Mouse (Mus musculus) liver, embryonic 16.5 days (tissue): ENCODE results near the gene Ncbp2. TPM values are rescaled to one million over a fixed set of nuclear protein-coding genes. Genes with fewer than 3 reads are reported as not detected.
"Not testable (repeated sequence)": the region's sequence is repeated elsewhere in the genome, so short reads cannot be mapped to it uniquely, and the experiment has no call there.

Experiments used
- ATAC-seq: fragments of 200-750 bp; cut with Nextera tagmentation; 2 replicates; pipeline ENCODE4 v1.8.0; 2017; ENCODE audit warnings: low read depth, mild to moderate bottlenecking, moderate number of reproducible peaks, moderate library complexity
- H3K27ac ChIP-seq: fragments of 300-500 bp; sonication (generic); 2 replicates; pipeline ENCODE4 v1.5.1; 2014; ENCODE audit warnings: mild to moderate bottlenecking, low read length
- H3K27me3 ChIP-seq: fragments of 300-500 bp; sonication (generic); 2 replicates; pipeline ENCODE4 v1.6.1; 2014; ENCODE audit warnings: low read depth, low read length, mixed read lengths; ENCODE audit not compliant: control insufficient read depth, insufficient read depth
- H3K36me3 ChIP-seq: fragments of 300-500 bp; sonication (generic); 2 replicates; pipeline ENCODE4 v1.6.1; 2014; ENCODE audit warnings: mild to moderate bottlenecking; ENCODE audit not compliant: control insufficient read depth, insufficient read depth
- H3K4me1 ChIP-seq: fragments of 300-500 bp; sonication (generic); 2 replicates; pipeline ENCODE4 v1.6.1; 2014; ENCODE audit warnings: low read depth, low read length, mixed read lengths; ENCODE audit not compliant: control insufficient read depth
- H3K4me2 ChIP-seq: fragments of 300-500 bp; sonication (generic); 2 replicates; pipeline ENCODE4 v1.6.1; 2014; ENCODE audit warnings: low read depth, low read length, mixed read lengths
- H3K4me3 ChIP-seq: fragments of 300-500 bp; sonication (generic); 2 replicates; pipeline ENCODE4 v1.5.1; 2014; ENCODE audit warnings: low read depth, mild to moderate bottlenecking, low read length
- H3K9ac ChIP-seq: fragments of 300-500 bp; sonication (generic); 2 replicates; pipeline ENCODE4 v1.6.1; 2014; ENCODE audit warnings: low read depth, low read length
- H3K9me3 ChIP-seq: fragments of 300-500 bp; sonication (generic); replicated peaks from 2 replicates; pipeline ENCODE4 v1.6.1; 2016; ENCODE audit warnings: low read length; ENCODE audit not compliant: control insufficient read depth
- WGBS: fragments of 180-500 bp; shearing (Covaris S2); extraction: QIAGEN DNeasy Blood & Tissue Kit; methylation state at CpG from one replicate; pipeline ENCODE4 v1.1.7; 2014; ENCODE audit not compliant: insufficient replicate concordance; 5-methylcytosine and 5-hydroxymethylcytosine counted together
- polyA plus RNA-seq: library from polyadenylated mRNA; unstranded; fragments of >200 nt; fragmentation: Nextera tagmentation; extraction: Ambion mirVana; gene quantifications from 2 replicates; pipeline ENCODE4 v1.2.1, GENCODE M21; 2015

Gene Ncbp2
- polyA plus RNA-seq, 1 experiment from 2014 or later: 25.8 TPM

DNA sequence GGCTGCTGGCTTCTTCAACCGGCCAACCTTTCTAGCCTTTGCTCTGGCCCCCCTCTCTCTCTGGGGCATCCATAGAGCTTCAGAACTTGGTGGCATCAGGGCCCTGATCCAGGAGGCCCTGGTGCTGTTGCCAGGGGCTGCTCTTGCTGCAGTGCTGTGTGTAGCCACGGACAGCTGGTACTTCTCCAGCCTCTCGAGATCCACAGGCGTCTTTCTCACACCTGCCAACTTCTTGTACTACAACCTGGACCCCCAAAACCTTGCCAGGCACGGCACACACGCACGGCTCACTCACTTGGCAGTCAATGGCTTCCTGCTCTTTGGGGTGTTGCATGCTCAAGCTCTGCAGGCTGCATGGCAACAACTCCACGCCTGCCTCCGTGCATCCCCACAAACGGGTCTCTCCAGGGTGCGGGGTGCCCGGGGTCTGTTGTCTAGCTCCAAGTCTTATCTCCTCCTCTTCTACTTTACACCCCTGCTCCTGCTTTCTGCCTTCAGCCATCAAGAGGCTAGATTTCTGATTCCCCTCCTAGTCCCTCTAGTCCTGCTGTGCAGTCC lies 3.5 kb upstream of the Ncbp2 start:
- 75% methylated on average over 12 of the region's 12 CpGs for WGBS
- H3K9ac ChIP-seq: no peak overlapping the region
- H3K27ac ChIP-seq: no peak overlapping the region
- H3K36me3 ChIP-seq: no peaks in the 10 kb centered on the region
- no peaks in the 10 kb centered on the region for H3K27me3 ChIP-seq
- H3K9me3 ChIP-seq: no peaks in the 10 kb centered on the region
- no peak overlapping the region for H3K4me2 ChIP-seq
- ATAC-seq: no peak
- H3K4me3 ChIP-seq: no peak overlapping the region
- H3K4me1 ChIP-seq: peaks cover 26% of the 10 kb centered on the region

DNA sequence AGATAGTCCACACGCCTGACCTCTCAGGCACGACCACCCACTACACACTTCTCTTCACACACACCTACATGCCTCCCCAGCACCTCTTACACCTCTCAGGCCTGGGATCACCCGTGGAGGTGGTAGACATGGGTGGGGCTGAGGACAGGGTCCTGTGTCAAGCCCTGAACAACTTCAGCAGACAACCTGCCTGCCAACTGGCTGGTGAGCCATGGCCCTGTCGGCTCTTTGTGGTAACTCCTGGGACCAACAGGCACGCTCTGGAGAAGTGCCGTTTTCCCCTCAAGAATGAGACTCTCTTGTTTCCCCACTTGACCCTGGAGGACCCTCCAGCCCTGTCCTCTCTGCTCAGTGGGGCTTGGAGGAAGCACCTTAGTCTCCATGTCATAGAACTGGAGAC lies 2.9 kb upstream of the Ncbp2 start:
- H3K4me3 ChIP-seq: no peak overlapping the region
- H3K9ac ChIP-seq: no peak overlapping the region
- ATAC-seq: no peak
- H3K4me2 ChIP-seq: no peak overlapping the region
- WGBS: 72% methylated on average over 6 of the region's 6 CpGs
- H3K27me3 ChIP-seq: no peaks in the 10 kb centered on the region
- H3K4me1 ChIP-seq: peaks cover 26% of the 10 kb centered on the region
- no peaks in the 10 kb centered on the region for H3K9me3 ChIP-seq
- H3K36me3 ChIP-seq: no peaks in the 10 kb centered on the region; the same call in 1 of the 2 replicates
- no peak overlapping the region for H3K27ac ChIP-seq

DNA sequence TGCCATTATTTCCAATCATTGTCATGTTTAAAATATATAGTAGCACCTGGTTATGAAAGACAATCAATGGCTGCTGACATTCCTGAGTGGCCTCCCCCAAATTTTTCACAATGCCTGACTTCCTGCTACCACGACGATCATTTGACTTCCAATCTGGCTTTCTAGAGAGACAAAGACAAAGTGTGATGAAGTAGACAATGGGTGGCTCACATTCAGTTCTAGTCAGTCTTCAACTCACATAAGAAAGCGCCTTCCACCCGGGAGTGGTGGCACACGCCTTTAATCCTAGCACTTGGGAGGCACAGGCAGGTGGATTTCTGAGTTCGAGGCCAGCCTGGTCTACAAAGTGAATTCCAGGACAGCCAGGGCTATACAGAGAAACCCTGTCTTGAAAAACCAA lies 2.3 kb upstream of the Ncbp2 start:
- H3K27me3 ChIP-seq, ATAC-seq, H3K9me3 ChIP-seq, H3K4me3 ChIP-seq, H3K9ac ChIP-seq, H3K4me2 ChIP-seq, H3K36me3 ChIP-seq, H3K27ac ChIP-seq: not testable (repeated sequence)
- H3K4me1 ChIP-seq: peaks cover 26% of the 10 kb centered on the region
- WGBS: 69% methylated on average over 6 of the region's 6 CpGs

GRCm38 (mm10) chr16:31947333-31947732 lies 980 bp upstream of the Ncbp2 start:
- peak overlapping the region; percentile 91 for H3K4me2 ChIP-seq
- H3K9ac ChIP-seq: peak overlapping the region; percentile 80
- peak overlapping the region; percentile 91 for H3K4me3 ChIP-seq
- H3K4me1 ChIP-seq: peaks cover 26% of the 10 kb centered on the region
- H3K27ac ChIP-seq: peak overlapping the region; percentile 74
- WGBS: 7% methylated on average over 8 of the region's 8 CpGs
- H3K9me3 ChIP-seq: no peaks in the 10 kb centered on the region
- no peak for ATAC-seq
- no peaks in the 10 kb centered on the region for H3K27me3 ChIP-seq
- H3K36me3 ChIP-seq: peaks cover 2% of the 10 kb centered on the region; the same call in 1 of the 2 replicates

DNA sequence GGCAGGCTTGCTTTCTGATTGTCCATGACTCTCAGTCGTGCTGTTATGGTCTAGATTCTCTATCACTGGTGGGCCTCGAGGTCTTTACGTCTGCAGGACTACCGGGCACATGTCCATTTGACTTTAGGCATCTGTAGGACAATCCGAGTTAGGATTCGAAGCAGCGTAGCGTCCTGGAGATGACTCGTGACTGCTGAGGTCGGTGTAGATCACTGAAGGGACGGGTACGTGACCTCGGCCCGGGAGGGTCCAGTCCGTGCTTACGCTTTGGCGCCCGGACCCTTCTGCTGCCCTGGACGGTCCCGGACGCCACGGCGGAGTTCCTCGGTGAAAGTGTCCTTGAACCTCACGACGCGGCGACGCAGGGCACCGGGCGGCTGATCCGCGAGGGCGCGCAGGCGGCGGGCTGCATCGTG lies 404 bp upstream of the Ncbp2 start:
- no peak; the same call in 1 of the 2 replicates for ATAC-seq
- under 1% methylated on average over 37 of the region's 38 CpGs for WGBS

GRCm38 (mm10) chr16:31963224-31963623 lies 14.9 kb downstream of the Ncbp2 start:
- H3K4me1 ChIP-seq: no peaks in the 10 kb centered on the region
- no peak overlapping the region for H3K27ac ChIP-seq
- WGBS: 79% methylated on average over 7 of the region's 7 CpGs
- no peaks in the 10 kb centered on the region for H3K9me3 ChIP-seq
- no peaks in the 10 kb centered on the region for H3K27me3 ChIP-seq
- ATAC-seq: no peak
- no peak overlapping the region for H3K4me3 ChIP-seq
- H3K9ac ChIP-seq: no peak overlapping the region
- H3K4me2 ChIP-seq: no peak overlapping the region
- H3K36me3 ChIP-seq: peaks cover 4% of the 10 kb centered on the region; the same call in 1 of the 2 replicates

More for the DNA sequence above, 404 bp upstream of the Ncbp2 start:
- H3K27ac ChIP-seq: peak overlapping the region; percentile 74
- peak overlapping the region; percentile 80 for H3K9ac ChIP-seq
- H3K4me1 ChIP-seq: peaks cover 26% of the 10 kb centered on the region
- peaks cover 2% of the 10 kb centered on the region; the same call in 1 of the 2 replicates for H3K36me3 ChIP-seq
- H3K4me2 ChIP-seq: peak overlapping the region; percentile 91
- H3K4me3 ChIP-seq: peak overlapping the region; percentile 91
- no peaks in the 10 kb centered on the region for H3K9me3 ChIP-seq
- no peaks in the 10 kb centered on the region for H3K27me3 ChIP-seq

GRCm38 (mm10) chr16:31975258-31975657 lies 26.9 kb downstream of the Ncbp2 start:
- 78% methylated on average over 4 of the region's 4 CpGs for WGBS
- H3K36me3 ChIP-seq: no peaks in the 10 kb centered on the region; the same call in 1 of the 2 replicates
- H3K4me1 ChIP-seq: no peaks in the 10 kb centered on the region
- H3K9me3 ChIP-seq: no peaks in the 10 kb centered on the region
- H3K27me3 ChIP-seq: no peaks in the 10 kb centered on the region
- H3K27ac ChIP-seq: no peak overlapping the region
- no peak overlapping the region for H3K9ac ChIP-seq
- H3K4me2 ChIP-seq: no peak overlapping the region
- H3K4me3 ChIP-seq: no peak overlapping the region
- no peak for ATAC-seq

- H3K9me3 ChIP-seq: no peaks in the 10 kb centered on the region
- no peak overlapping the region for H3K9ac ChIP-seq
- no peak overlapping the region for H3K27ac ChIP-seq
- no peaks in the 10 kb centered on the region for H3K4me1 ChIP-seq
- H3K27me3 ChIP-seq: no peaks in the 10 kb centered on the region
- no peaks in the 10 kb centered on the region; the same call in 1 of the 2 replicates for H3K36me3 ChIP-seq
- no peak overlapping the region for H3K4me3 ChIP-seq
- no peak for ATAC-seq
- H3K4me2 ChIP-seq: no peak overlapping the region
- WGBS: 74% methylated on average over 3 of the region's 3 CpGs
Observed at GRCm38 (mm10) chr16:31979501-31979900, 31.2 kb downstream of the Ncbp2 start.

GRCm38 (mm10) chr16:31980946-31981345 lies 32.6 kb downstream of the Ncbp2 start:
- ATAC-seq: no peak
- Histone ChIP-seq H3K27ac (no peak overlapping the region), H3K9ac (no peak overlapping the region), H3K4me1 (no peaks in the 10 kb centered on the region), H3K4me3 (no peak overlapping the region), H3K27me3 (no peaks in the 10 kb centered on the region), H3K4me2 (no peak overlapping the region), H3K36me3 (no peaks in the 10 kb centered on the region; the same call in 1 of the 2 replicates), H3K9me3 (no peaks in the 10 kb centered on the region)
- 67% methylated on average over 5 of the region's 5 CpGs for WGBS
